Mouse (Mus musculus) heart, postnatal 4 days (tissue): ENCODE measurements around the gene Mphosph9. TPM values are rescaled to one million over a fixed set of nuclear protein-coding genes. Genes with fewer than 3 reads are reported as not detected.
A peak's percentile ranks its signal among the peaks of the same experiment; 100 is the strongest.
"Not testable (repeated sequence)": the region's sequence is repeated elsewhere in the genome, so short reads cannot be mapped to it uniquely, and the experiment has no call there.

ENCODE experiments used
- DNase-seq: peaks from one replicate; pipeline ENCODE4 v3.0.0; 2021
- total RNA-seq, 2 experiments: library from RNA; stranded (reverse); gene quantifications; 2 replicates each; pipeline ENCODE4 v1.2.3; 2021

The Mphosph9 gene
- total RNA-seq, 2 experiments from 2014 or later = 12.1 to 13.9 TPM

- DNase-seq = peak; percentile 59
Measured at GRCm38 (mm10) chr5:124233874-124234661, 93.7 kb downstream of the Mphosph9 start.

GRCm38 (mm10) chr5:124233144-124233465 is 94.7 kb downstream of the Mphosph9 start:
- DNase-seq = no peak

- no peak for DNase-seq
Measured at GRCm38 (mm10) chr5:124232360-124233143, 95.2 kb downstream of the Mphosph9 start.

GRCm38 (mm10) chr5:124230461-124230860 is 97.3 kb downstream of the Mphosph9 start:
- no peak for DNase-seq

GRCm38 (mm10) chr5:124227193-124227592 is 100.6 kb downstream of the Mphosph9 start:
- DNase-seq = no peak

- no peak for DNase-seq
Measured at GRCm38 (mm10) chr5:124226494-124226893, 101.3 kb downstream of the Mphosph9 start.

- DNase-seq = no peak
Measured at GRCm38 (mm10) chr5:124225891-124226290, 101.9 kb downstream of the Mphosph9 start.

- peak; percentile 63 for DNase-seq
Measured at GRCm38 (mm10) chr5:124224321-124225092, 103.3 kb downstream of the Mphosph9 start.

- no peak for DNase-seq
Measured at GRCm38 (mm10) chr5:124223574-124223973, 104.2 kb downstream of the Mphosph9 start.

GRCm38 (mm10) chr5:124222696-124223095 is 105.1 kb downstream of the Mphosph9 start:
- no peak for DNase-seq

- no peak for DNase-seq
Measured at GRCm38 (mm10) chr5:124221736-124222040, 106.1 kb downstream of the Mphosph9 start.

GRCm38 (mm10) chr5:124221037-124221735 is 106.6 kb downstream of the Mphosph9 start:
- DNase-seq = peak; percentile 78

- DNase-seq = no peak
Measured at GRCm38 (mm10) chr5:124220551-124220950, 107.2 kb downstream of the Mphosph9 start.

- no peak for DNase-seq
Measured at GRCm38 (mm10) chr5:124219431-124219830, 108.3 kb downstream of the Mphosph9 start.

GRCm38 (mm10) chr5:124218986-124219385 is 108.8 kb downstream of the Mphosph9 start:
- DNase-seq = peak; percentile 52

- no peak for DNase-seq
Measured at GRCm38 (mm10) chr5:124217566-124218249, 110.1 kb downstream of the Mphosph9 start.

GRCm38 (mm10) chr5:124217092-124217491 is 110.7 kb downstream of the Mphosph9 start:
- not testable (repeated sequence) for DNase-seq

GRCm38 (mm10) chr5:124216403-124216802 is 111.4 kb downstream of the Mphosph9 start:
- no peak for DNase-seq

GRCm38 (mm10) chr5:124215647-124216046 is 112.1 kb downstream of the Mphosph9 start:
- no peak for DNase-seq

- DNase-seq = no peak
Measured at GRCm38 (mm10) chr5:124214516-124215145, 113.1 kb downstream of the Mphosph9 start.
